Mouse (Mus musculus): Measurements from ENCODE around the gene Hdac8. TPM values are rescaled to one million over a fixed set of nuclear protein-coding genes. Genes with fewer than 3 reads are reported as not detected.

Gene Hdac8
- polyA plus RNA-seq (2012; rRNA removed): 4.2 and 5.3 TPM in 2 replicates

GRCm38 (mm10) chrX:102504644-102505481 is at the start of gene Hdac8:
Hdac8 (minus strand) TSS chrX:102505359.

GRCm38 (mm10) chrX:102251937-102252860 is 253.0 kb downstream of the Hdac8 start, which contains the start of gene Cited1:
Cited1 (minus strand) TSS chrX:102252181.

Other genes with a start within 250 kb of the Hdac8 start
- 8.1 and 9.7 TPM in 2 replicates for gene Phka1, start 138.9 kb upstream of the Hdac8 start, polyA plus RNA-seq (2012; rRNA removed)
- not detected in 2 replicates for gene Gm3880, start 181.6 kb upstream of the Hdac8 start, polyA plus RNA-seq (2012; rRNA removed)
- gene Gm9112, start 202.3 kb upstream of the Hdac8 start, polyA plus RNA-seq (2012; rRNA removed): not detected in 2 replicates
- not detected in 2 replicates for gene Dmrtc1b, start 202.5 kb upstream of the Hdac8 start, polyA plus RNA-seq (2012; rRNA removed)

All from ovary, adult 2 months (tissue).